Mouse (Mus musculus): ENCODE data around the gene C1s2. TPM values are rescaled to one million over a fixed set of nuclear protein-coding genes. Genes with fewer than 3 reads are reported as not detected.
"Not testable (repeated sequence)": the region's sequence is repeated elsewhere in the genome, so short reads cannot be mapped to it uniquely, and the experiment has no call there.

Gene C1s2
- polyA plus RNA-seq, 1 experiment = 0.07 TPM

DNA sequence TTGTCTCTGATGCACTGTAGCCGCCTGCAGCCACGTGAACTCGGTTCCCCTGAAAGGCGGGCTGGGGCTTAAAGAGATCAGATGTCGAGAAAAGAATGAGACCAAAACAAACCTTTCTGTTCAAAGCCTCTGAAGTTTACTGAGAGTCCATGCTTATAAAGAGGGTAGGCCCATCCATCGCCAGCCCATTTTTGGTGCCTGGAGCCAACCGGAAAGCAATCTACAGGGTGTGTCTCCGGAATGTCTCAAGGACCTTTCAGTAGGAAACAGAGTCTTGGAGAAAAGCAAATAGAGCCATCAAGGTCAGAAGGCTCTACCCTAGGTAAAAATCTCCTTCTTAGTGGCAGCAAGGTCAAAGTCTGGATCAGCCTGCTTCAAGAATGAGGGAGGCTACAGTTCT, 42.8 kb downstream of the C1s2 start:
- Histone ChIP-seq H3K4me1 (ENCODE audit: control insufficient read depth, insufficient read depth, insufficient read length) (no peaks in the 10 kb centered on the region), H3K27ac (ENCODE audit: insufficient read depth, low read length) (no peak overlapping the region), H3K36me3 (ENCODE audit: control insufficient read depth, insufficient read depth, low read length) (no peaks in the 10 kb centered on the region), H3K27me3 (ENCODE audit: control insufficient read depth, insufficient read depth, low read length) (no peaks in the 10 kb centered on the region), H3K4me3 (ENCODE audit: extremely low read depth, insufficient read depth, insufficient read length) (no peak overlapping the region)
- WGBS = 92% methylated on average over 8 of the region's 8 CpGs
- TF ChIP-seq CTCF (IDR thresholded peaks at IDR 0.05; ENCODE audit: extremely low read depth, insufficient read depth, insufficient read length, insufficient replicate concordance) (no peak), POLR2A (IDR thresholded peaks at IDR 0.05; ENCODE audit: low read depth, low read length) (no peak)
- DNase-seq (ENCODE audit: low read depth in 1 of 2, low spot score in 2 of 2) = no peak

DNA sequence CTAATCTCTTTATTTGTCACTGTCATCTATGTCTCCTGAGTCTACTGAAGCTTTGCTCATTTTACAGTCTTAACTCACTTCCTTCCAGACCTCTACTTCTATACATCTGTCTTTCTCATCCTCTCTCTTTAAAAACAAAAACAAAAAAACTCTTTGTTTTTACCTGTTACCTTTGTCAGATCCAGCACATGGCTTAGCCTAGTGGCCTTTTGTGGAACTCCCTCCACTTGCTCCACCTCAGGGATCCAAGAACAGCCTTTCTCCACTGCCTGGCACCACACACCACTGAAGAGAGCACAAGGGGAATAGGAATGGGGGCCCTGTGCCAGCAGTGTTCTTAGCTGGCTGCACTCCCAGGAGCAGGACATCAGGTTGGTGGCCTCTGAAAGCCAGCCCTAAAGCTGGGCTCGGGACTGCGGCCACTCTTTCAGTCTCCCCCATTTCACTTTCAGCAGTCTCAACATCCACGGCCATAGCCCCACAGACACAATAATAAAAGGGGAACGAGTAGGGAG, 43.6 kb downstream of the C1s2 start:
- TF ChIP-seq CTCF (IDR thresholded peaks at IDR 0.05; ENCODE audit: extremely low read depth, insufficient read depth, insufficient read length, insufficient replicate concordance) = no peak

DNA sequence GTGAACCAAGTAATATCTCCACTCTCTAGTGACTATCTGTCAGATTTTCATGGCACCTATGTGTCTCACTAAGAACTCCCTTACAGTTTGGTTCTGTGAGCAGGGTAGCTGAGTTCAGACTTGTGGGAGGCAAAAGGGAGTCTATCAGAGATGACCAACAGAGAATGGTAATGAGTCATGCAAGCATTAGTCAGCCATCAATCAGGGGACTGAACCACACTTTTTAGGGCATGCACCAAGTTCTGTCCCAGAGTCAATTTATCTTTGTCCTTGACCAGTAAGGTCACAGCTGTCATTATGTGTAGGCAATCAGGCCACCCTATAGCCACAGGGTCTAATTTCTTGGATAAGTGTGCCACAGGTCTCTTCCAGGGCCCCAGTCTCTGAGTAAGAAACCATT, 47.1 kb downstream of the C1s2 start:
- TF ChIP-seq CTCF (IDR thresholded peaks at IDR 0.05; ENCODE audit: extremely low read depth, insufficient read depth, insufficient read length, insufficient replicate concordance) (no peak), POLR2A (IDR thresholded peaks at IDR 0.05; ENCODE audit: low read depth, low read length) (no peak)
- DNase-seq (ENCODE audit: low read depth in 1 of 2, low spot score in 2 of 2) = no peak
- Histone ChIP-seq H3K36me3 (ENCODE audit: control insufficient read depth, insufficient read depth, low read length) (no peaks in the 10 kb centered on the region), H3K4me1 (ENCODE audit: control insufficient read depth, insufficient read depth, insufficient read length) (no peaks in the 10 kb centered on the region), H3K4me3 (ENCODE audit: extremely low read depth, insufficient read depth, insufficient read length) (no peak overlapping the region), H3K27ac (ENCODE audit: insufficient read depth, low read length) (no peak overlapping the region), H3K27me3 (ENCODE audit: control insufficient read depth, insufficient read depth, low read length) (no peaks in the 10 kb centered on the region)

More for the DNA sequence above, 43.6 kb downstream of the C1s2 start:
- no peak for DNase-seq (ENCODE audit: low read depth in 1 of 2, low spot score in 2 of 2)
- H3K27ac ChIP-seq (ENCODE audit: insufficient read depth, low read length) = no peak overlapping the region
- WGBS = 76% methylated on average over 4 of the region's 4 CpGs
- no peaks in the 10 kb centered on the region for H3K27me3 ChIP-seq (ENCODE audit: control insufficient read depth, insufficient read depth, low read length)
- no peaks in the 10 kb centered on the region for H3K36me3 ChIP-seq (ENCODE audit: control insufficient read depth, insufficient read depth, low read length)
- no peak overlapping the region for H3K4me3 ChIP-seq (ENCODE audit: extremely low read depth, insufficient read depth, insufficient read length)
- H3K4me1 ChIP-seq (ENCODE audit: control insufficient read depth, insufficient read depth, insufficient read length) = no peaks in the 10 kb centered on the region

DNA sequence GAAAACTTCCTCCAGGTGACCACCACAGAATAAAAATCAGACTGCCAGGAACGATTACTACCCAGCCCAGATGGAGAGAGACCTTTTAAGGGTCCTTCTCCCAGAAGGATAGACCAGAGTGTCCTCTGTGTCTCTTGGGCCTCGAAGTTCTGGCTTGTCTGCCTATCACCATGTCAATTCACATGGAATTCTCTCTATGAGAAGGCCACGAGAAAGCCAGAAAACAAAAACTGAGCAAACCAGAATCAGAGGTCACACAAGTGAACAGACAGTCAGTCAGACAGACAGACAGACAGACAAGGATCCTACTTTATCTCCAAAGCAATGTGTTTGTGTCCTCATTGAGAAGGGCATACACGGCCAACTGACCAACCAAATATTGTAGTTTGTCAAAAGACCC, 49.6 kb downstream of the C1s2 start:
- no peak for TF ChIP-seq CTCF (IDR thresholded peaks at IDR 0.05; ENCODE audit: extremely low read depth, insufficient read depth, insufficient read length, insufficient replicate concordance)
- H3K27me3 ChIP-seq (ENCODE audit: control insufficient read depth, insufficient read depth, low read length) = no peaks in the 10 kb centered on the region
- no peak for DNase-seq (ENCODE audit: low read depth in 1 of 2, low spot score in 2 of 2)
- no peak overlapping the region for H3K27ac ChIP-seq (ENCODE audit: insufficient read depth, low read length)
- WGBS = 75% methylated on average over 4 of the region's 4 CpGs
- H3K36me3 ChIP-seq (ENCODE audit: control insufficient read depth, insufficient read depth, low read length) = no peaks in the 10 kb centered on the region
- no peaks in the 10 kb centered on the region for H3K4me1 ChIP-seq (ENCODE audit: control insufficient read depth, insufficient read depth, insufficient read length)
- H3K4me3 ChIP-seq (ENCODE audit: extremely low read depth, insufficient read depth, insufficient read length) = no peak overlapping the region

DNA sequence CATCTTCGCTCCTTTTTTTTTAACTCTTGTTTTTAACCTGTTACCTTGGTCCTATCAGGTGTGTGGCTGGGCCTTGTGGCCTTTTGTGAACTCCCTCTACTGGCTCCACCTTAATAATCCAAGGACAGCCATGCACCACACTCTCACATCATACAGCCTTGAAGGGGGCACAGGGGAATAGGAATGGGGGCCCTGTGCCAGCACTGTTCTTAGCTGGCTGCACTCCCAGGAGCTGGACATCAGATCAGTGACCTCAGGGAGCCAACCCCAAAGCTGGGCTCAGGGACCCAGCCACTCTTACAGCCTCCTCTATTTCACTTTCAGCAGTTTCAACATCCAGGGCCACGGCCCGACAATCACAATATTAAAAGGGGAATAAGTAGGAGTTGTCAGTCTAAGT, 50.1 kb downstream of the C1s2 start:
- Histone ChIP-seq H3K27ac (ENCODE audit: insufficient read depth, low read length) (no peak overlapping the region), H3K36me3 (ENCODE audit: control insufficient read depth, insufficient read depth, low read length) (no peaks in the 10 kb centered on the region), H3K4me1 (ENCODE audit: control insufficient read depth, insufficient read depth, insufficient read length) (no peaks in the 10 kb centered on the region), H3K27me3 (ENCODE audit: control insufficient read depth, insufficient read depth, low read length) (no peaks in the 10 kb centered on the region), H3K4me3 (ENCODE audit: extremely low read depth, insufficient read depth, insufficient read length) (no peak overlapping the region)
- 84% methylated on average over 3 of the region's 3 CpGs for WGBS
- no peak for DNase-seq (ENCODE audit: low read depth in 1 of 2, low spot score in 2 of 2)
- TF ChIP-seq CTCF (IDR thresholded peaks at IDR 0.05; ENCODE audit: extremely low read depth, insufficient read depth, insufficient read length, insufficient replicate concordance) (no peak), POLR2A (IDR thresholded peaks at IDR 0.05; ENCODE audit: low read depth, low read length) (no peak)

DNA sequence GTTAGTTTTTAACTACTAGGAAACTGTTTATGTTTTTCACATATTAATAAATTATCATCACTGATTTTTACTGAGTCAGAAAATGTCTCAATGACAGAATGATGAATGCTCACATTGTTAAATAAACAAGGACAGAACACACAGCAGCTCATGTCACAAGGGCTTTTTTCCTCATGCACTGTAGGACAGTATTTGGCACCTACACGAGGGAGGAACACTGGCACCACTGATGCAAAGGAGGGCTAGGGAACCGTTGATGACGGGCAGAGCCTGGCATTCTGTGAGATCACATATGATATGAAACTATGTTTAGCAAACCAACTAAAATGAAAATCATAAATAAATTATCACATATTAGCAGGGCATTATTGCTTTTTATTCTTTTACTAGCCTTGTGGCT, 51.0 kb downstream of the C1s2 start:
- no peaks in the 10 kb centered on the region for H3K36me3 ChIP-seq (ENCODE audit: control insufficient read depth, insufficient read depth, low read length)
- 82% methylated on average over 3 of the region's 3 CpGs for whole genome bisulfite sequencing
- no peaks in the 10 kb centered on the region for H3K27me3 ChIP-seq (ENCODE audit: control insufficient read depth, insufficient read depth, low read length)
- no peak for DNase-seq (ENCODE audit: low read depth in 1 of 2, low spot score in 2 of 2)
- H3K4me3 ChIP-seq (ENCODE audit: extremely low read depth, insufficient read depth, insufficient read length) = no peak overlapping the region
- TF ChIP-seq CTCF (IDR thresholded peaks at IDR 0.05; ENCODE audit: extremely low read depth, insufficient read depth, insufficient read length, insufficient replicate concordance) (no peak), POLR2A (IDR thresholded peaks at IDR 0.05; ENCODE audit: low read depth, low read length) (no peak)
- H3K4me1 ChIP-seq (ENCODE audit: control insufficient read depth, insufficient read depth, insufficient read length) = no peaks in the 10 kb centered on the region
- no peak overlapping the region for H3K27ac ChIP-seq (ENCODE audit: insufficient read depth, low read length)

DNA sequence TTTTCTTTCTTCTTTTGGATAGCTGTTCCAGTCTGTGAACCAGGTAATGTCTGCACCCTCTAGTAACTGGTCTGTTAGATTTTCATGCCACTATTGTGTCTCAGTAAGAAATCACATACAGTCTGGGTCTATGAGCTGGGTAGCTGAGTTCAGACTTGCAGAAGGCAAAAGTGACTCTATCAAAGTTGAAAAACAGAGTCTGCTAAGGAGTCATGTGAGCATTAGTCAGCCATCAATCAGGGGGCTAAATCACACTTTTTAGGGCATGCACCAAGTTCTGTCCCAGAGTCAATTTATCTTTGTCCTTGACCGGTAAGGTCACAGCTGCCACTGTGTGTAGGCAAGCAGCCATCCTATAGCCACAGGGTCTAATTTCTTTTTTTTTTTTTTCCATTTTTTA, 53.7 kb downstream of the C1s2 start:
- Histone ChIP-seq H3K4me3 (ENCODE audit: extremely low read depth, insufficient read depth, insufficient read length) (no peak overlapping the region), H3K27ac (ENCODE audit: insufficient read depth, low read length) (no peak overlapping the region), H3K36me3 (ENCODE audit: control insufficient read depth, insufficient read depth, low read length) (no peaks in the 10 kb centered on the region), H3K27me3 (ENCODE audit: control insufficient read depth, insufficient read depth, low read length) (no peaks in the 10 kb centered on the region), H3K4me1 (ENCODE audit: control insufficient read depth, insufficient read depth, insufficient read length) (no peaks in the 10 kb centered on the region)
- DNase-seq (ENCODE audit: low read depth in 1 of 2, low spot score in 2 of 2) = no peak
- TF ChIP-seq CTCF (IDR thresholded peaks at IDR 0.05; ENCODE audit: extremely low read depth, insufficient read depth, insufficient read length, insufficient replicate concordance) = no peak
- no peak for TF ChIP-seq POLR2A (IDR thresholded peaks at IDR 0.05; ENCODE audit: low read depth, low read length)
- WGBS = 90% methylated on average over 1 of the region's 1 CpGs

DNA sequence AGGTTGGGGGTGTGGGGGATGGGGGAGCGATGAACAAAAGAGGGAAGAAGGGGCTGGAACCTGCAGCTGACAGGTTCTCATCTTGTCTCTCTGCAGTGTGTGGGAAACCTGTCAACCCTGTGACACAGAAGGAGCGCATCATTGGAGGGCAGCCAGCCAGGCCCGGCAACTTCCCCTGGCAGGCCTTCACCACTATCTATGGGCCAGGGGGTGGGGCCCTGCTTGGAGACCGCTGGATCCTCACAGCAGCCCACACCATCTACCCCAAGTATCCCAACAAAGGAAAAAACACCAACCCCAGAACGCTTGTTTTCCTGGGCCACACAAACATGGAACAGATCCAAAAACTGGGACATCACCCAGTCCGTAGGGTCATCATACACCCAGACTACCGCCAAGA, 55.7 kb downstream of the C1s2 start:
- H3K27me3 ChIP-seq (ENCODE audit: control insufficient read depth, insufficient read depth, low read length); H3K27ac ChIP-seq (ENCODE audit: insufficient read depth, low read length); DNase-seq (ENCODE audit: low read depth in 1 of 2, low spot score in 2 of 2); H3K4me1 ChIP-seq (ENCODE audit: control insufficient read depth, insufficient read depth, insufficient read length); H3K36me3 ChIP-seq (ENCODE audit: control insufficient read depth, insufficient read depth, low read length); H3K4me3 ChIP-seq (ENCODE audit: extremely low read depth, insufficient read depth, insufficient read length): not testable (repeated sequence)
- 82% methylated on average over 7 of the region's 7 CpGs for WGBS

DNA sequence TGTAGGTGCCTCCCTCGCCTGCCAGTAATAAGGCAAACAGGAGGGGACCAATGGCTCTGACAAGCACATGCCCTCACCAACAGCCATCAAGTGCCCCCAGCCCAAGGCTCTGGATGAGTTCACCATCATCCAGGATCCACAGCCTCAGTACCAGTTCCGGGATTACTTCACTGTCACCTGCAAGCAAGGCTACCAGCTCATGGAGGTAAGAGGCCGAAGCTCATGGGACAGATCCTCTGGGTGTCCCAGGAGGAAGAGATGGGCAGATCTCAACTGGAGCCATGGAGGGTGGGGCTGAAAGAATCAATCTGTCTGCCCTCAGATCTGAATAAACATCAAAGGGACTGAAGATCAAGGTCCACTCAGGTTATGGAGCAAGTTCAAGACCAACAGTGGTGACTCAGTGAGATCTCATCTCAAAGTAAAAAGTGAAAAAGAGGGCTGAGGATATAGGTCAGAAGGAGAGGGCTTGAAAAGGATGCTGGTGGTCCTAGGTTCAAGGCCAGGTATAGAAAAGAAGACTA, 60.7 kb downstream of the C1s2 start:
- not testable (repeated sequence) for H3K4me3 ChIP-seq (ENCODE audit: extremely low read depth, insufficient read depth, insufficient read length); H3K27ac ChIP-seq (ENCODE audit: insufficient read depth, low read length); H3K4me1 ChIP-seq (ENCODE audit: control insufficient read depth, insufficient read depth, insufficient read length); DNase-seq (ENCODE audit: low read depth in 1 of 2, low spot score in 2 of 2); H3K27me3 ChIP-seq (ENCODE audit: control insufficient read depth, insufficient read depth, low read length); H3K36me3 ChIP-seq (ENCODE audit: control insufficient read depth, insufficient read depth, low read length)
- whole genome bisulfite sequencing = 79% methylated on average over 3 of the region's 3 CpGs
